Mouse (Mus musculus) embryonic facial prominence, embryonic 10.5 days (tissue): ENCODE data around the gene Chkb. TPM values are rescaled to one million over a fixed set of nuclear protein-coding genes. Genes with fewer than 3 reads are reported as not detected.
"Not testable (repeated sequence)": the region's sequence is repeated elsewhere in the genome, so short reads cannot be mapped to it uniquely, and the experiment has no call there.

ENCODE experiments used
- DNase-seq: peaks from one replicate; pipeline ENCODE4 v3.0.0-alpha.2; 2017; ENCODE audit warnings: low spot score
- H3K27ac ChIP-seq: fragments of 300-500 bp; sonication (generic); replicated peaks from 2 replicates; pipeline ENCODE4 v1.5.1; 2016; ENCODE audit warnings: mild to moderate bottlenecking
- H3K27me3 ChIP-seq: fragments of 300-500 bp; sonication (generic); replicated peaks from 2 replicates; pipeline ENCODE4 v1.6.1; 2016; ENCODE audit warnings: low read depth, mild to moderate bottlenecking; ENCODE audit not compliant: poor library complexity, severe bottlenecking
- H3K36me3 ChIP-seq: fragments of 300-500 bp; sonication (generic); replicated peaks from 2 replicates; pipeline ENCODE4 v1.6.1; 2016; ENCODE audit warnings: mild to moderate bottlenecking, moderate library complexity
- H3K4me1 ChIP-seq: fragments of 300-500 bp; sonication (generic); 2 replicates; pipeline ENCODE4 v1.6.1; 2016
- H3K4me3 ChIP-seq: fragments of 300-500 bp; sonication (generic); 2 replicates; pipeline ENCODE4 v1.5.1; 2016; ENCODE audit warnings: mild to moderate bottlenecking, moderate library complexity
- H3K9me3 ChIP-seq: fragments of 300-500 bp; sonication (generic); 2 replicates; pipeline ENCODE4 v1.6.1; 2016; ENCODE audit warnings: mild to moderate bottlenecking
- WGBS: fragments of 180-500 bp; shearing (Covaris S2); methylation state at CpG from one replicate; pipeline ENCODE4 v1.1.7; 2016; 5-methylcytosine and 5-hydroxymethylcytosine counted together
- polyA plus RNA-seq: library from polyadenylated mRNA; unstranded; fragments of >200 nt; fragmentation: Nextera tagmentation; extraction: Ambion mirVana; gene quantifications from 2 replicates; pipeline ENCODE4 v1.2.1, GENCODE M21; 2016

Gene Chkb
- polyA plus RNA-seq, 1 experiment from 2014 or later: 42.5 TPM

DNA sequence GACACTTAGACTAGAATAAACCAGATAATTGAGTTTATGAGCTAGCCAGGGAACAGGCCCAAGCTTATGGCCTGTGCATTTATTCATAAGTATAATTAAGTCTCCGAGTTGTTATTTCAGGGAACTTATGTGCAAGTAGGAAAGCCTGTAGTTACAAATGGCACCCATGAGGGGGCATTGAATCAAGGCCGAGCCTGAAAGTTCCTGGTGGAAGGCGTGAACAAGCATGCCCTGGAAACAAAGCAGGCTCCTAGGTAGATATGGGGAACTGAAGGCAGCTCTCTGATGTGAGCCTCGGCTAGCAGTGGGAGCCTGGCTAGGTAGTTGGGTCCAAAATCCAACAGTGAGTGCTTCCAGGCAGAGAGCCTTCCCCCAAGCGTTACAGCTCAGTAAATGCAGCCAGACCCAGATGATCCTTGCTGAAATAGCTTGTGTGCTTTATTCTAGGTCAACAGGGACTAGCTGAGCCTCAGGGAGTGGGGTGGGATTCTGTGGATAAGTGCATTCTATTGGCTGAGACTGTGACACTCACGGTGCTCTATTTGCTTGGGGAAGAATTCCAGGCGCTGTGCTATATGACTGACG, 12.9 kb upstream of the Chkb start:
- Histone ChIP-seq H3K27me3 (no peaks in the 10 kb centered on the region), H3K36me3 (no peaks in the 10 kb centered on the region), H3K4me1 (no peaks in the 10 kb centered on the region), H3K4me3 (no peak overlapping the region), H3K9me3 (no peaks in the 10 kb centered on the region), H3K27ac (no peak overlapping the region)
- 41% methylated on average over 8 of the region's 8 CpGs for WGBS
- DNase-seq: peak; percentile 26

- Histone ChIP-seq H3K4me1 (no peaks in the 10 kb centered on the region), H3K36me3 (no peaks in the 10 kb centered on the region), H3K4me3 (no peak overlapping the region), H3K9me3 (no peaks in the 10 kb centered on the region), H3K27me3 (no peaks in the 10 kb centered on the region), H3K27ac (no peak overlapping the region)
- no peak for DNase-seq
- WGBS: 86% methylated on average over 5 of the region's 5 CpGs
Observed at GRCm38 (mm10) chr15:89435878-89436277, 6.2 kb upstream of the Chkb start.

DNA sequence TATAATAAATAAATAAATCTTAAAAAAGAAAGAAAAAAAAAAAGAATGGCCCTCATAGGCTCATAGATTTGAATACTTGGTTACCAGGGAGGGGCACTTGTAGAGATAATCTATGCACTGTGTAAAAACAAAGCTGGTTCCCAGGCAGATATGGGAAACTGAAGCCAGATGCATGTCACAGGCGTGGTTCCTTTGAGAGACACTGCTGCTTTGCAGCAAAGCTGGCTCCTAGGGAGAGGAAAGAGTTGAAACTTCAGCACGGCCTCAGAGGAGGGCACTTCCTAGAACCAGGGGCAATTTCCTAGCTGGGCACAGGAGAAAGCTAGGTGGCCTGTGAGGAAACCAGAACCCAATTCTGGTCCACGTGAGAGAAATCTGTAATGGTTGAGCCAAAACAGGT, 4.4 kb upstream of the Chkb start:
- peaks cover 6% of the 10 kb centered on the region for H3K4me1 ChIP-seq
- no peak overlapping the region for H3K27ac ChIP-seq
- H3K36me3 ChIP-seq: no peaks in the 10 kb centered on the region
- H3K9me3 ChIP-seq: no peaks in the 10 kb centered on the region
- DNase-seq: no peak
- H3K4me3 ChIP-seq: no peak overlapping the region
- H3K27me3 ChIP-seq: no peaks in the 10 kb centered on the region
- WGBS: 65% methylated on average over 3 of the region's 3 CpGs

DNA sequence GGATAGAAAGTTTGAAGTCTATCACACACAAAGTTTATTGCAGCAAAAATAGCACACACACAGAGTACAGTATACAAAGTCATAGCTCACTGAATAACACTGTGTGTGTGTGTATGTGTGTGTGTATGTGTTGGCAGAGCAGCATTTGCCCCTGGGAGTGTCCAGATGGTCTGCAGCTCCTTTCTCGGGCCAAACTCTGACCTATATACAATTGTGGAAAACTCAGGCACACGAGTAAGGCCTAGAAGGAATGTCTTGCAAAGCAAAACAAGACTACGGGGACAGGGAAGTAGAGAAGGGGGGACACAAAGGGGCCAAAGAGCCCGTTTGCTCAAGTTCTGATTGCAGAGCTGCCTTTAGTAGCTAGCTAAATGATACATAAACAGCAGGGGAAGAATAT, 3.2 kb upstream of the Chkb start:
- no peaks in the 10 kb centered on the region for H3K9me3 ChIP-seq
- WGBS: 80% methylated on average over 4 of the region's 4 CpGs
- no peak for DNase-seq
- H3K4me3 ChIP-seq: no peak overlapping the region
- H3K27me3 ChIP-seq: no peaks in the 10 kb centered on the region
- H3K4me1 ChIP-seq: peaks cover 18% of the 10 kb centered on the region
- no peak overlapping the region for H3K27ac ChIP-seq
- H3K36me3 ChIP-seq: peaks cover 3% of the 10 kb centered on the region

DNA sequence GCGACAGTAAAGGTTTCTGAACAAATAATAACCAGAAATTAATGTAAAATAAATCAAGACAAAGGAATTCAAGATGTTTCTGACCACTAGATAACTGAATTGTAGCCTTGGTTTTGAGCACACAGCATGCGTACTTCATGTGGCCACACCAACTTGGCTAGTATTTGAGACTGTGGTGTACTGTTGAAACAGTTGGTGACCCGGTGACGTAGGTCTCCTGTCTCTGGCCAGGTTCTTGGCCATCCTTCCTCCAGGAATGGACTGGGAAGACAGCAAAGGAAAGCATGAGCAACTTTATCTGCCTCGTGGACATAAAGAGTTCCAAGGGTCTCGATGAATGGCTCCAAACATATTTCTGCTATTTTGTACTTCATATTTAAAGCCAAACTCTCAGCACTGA, 2.1 kb upstream of the Chkb start:
- no peak for DNase-seq
- no peak overlapping the region for H3K27ac ChIP-seq
- no peaks in the 10 kb centered on the region for H3K27me3 ChIP-seq
- peaks cover 19% of the 10 kb centered on the region for H3K4me1 ChIP-seq
- no peak overlapping the region for H3K4me3 ChIP-seq
- peaks cover 15% of the 10 kb centered on the region for H3K36me3 ChIP-seq
- WGBS: 94% methylated on average over 6 of the region's 6 CpGs
- H3K9me3 ChIP-seq: no peaks in the 10 kb centered on the region

GRCm38 (mm10) chr15:89431271-89431670, 1.6 kb upstream of the Chkb start:
- no peak for DNase-seq
- Histone ChIP-seq H3K4me1 (peaks cover 21% of the 10 kb centered on the region), H3K9me3 (no peaks in the 10 kb centered on the region), H3K27ac (no peak overlapping the region), H3K4me3 (no peak overlapping the region), H3K27me3 (no peaks in the 10 kb centered on the region), H3K36me3 (peaks cover 20% of the 10 kb centered on the region)
- 90% methylated on average over 3 of the region's 3 CpGs for WGBS

DNA sequence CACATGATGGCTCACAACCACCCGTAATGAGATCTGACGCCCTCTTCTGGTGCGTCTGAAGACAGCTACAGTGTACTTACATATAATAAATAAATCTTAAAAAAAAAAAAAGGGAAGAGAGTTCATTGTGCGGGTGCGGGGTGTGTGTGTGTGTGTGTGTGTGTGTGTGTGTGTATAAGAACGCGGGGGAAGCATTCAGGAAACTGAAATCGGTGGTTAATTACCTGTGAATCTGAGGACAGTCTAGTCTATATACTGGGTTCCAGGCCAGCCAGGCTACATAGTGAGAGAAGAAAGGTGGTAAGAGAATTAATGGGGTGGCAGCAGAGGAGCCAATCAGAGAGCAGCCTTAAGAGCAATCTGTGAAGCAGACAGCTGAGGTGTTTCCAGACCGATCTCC, 1.1 kb upstream of the Chkb start:
- peaks cover 25% of the 10 kb centered on the region for H3K36me3 ChIP-seq
- H3K27ac ChIP-seq, DNase-seq, H3K27me3 ChIP-seq, H3K9me3 ChIP-seq, H3K4me3 ChIP-seq: not testable (repeated sequence)
- peaks cover 26% of the 10 kb centered on the region for H3K4me1 ChIP-seq
- WGBS: 82% methylated on average over 9 of the region's 9 CpGs

DNA sequence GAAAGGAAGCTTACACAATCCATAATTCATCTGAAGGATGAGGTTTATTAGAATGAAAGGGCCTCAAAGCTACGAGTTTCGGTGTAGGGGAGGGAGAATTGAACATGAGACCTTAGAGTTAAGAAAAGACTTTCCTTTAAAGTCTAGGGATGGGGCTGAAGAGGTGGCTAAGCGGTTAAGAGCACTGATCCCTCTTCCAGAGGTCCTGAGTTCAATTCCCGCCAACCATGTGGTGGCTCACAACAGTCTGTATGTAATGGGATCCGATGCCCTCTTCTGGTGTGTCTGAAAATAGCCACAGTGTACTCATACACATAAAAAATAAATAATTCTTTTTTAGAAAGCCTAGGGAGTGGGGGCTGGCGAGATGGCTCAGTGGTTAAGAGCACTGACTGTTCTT, 633 bp upstream of the Chkb start:
- H3K4me3 ChIP-seq: peak overlapping the region; percentile 77
- no peak for DNase-seq
- H3K4me1 ChIP-seq: peaks cover 30% of the 10 kb centered on the region
- H3K27me3 ChIP-seq: no peaks in the 10 kb centered on the region
- H3K36me3 ChIP-seq: peaks cover 25% of the 10 kb centered on the region
- 50% methylated on average over 6 of the region's 6 CpGs for WGBS
- H3K9me3 ChIP-seq: no peaks in the 10 kb centered on the region
- H3K27ac ChIP-seq: peak overlapping the region; percentile 93

- no peak for DNase-seq
- H3K4me3 ChIP-seq: peak overlapping the region; percentile 77
- WGBS: 6% methylated on average over 22 of the region's 22 CpGs
- no peaks in the 10 kb centered on the region for H3K27me3 ChIP-seq
- peak overlapping the region; percentile 93 for H3K27ac ChIP-seq
- H3K4me1 ChIP-seq: peaks cover 35% of the 10 kb centered on the region
- H3K36me3 ChIP-seq: peaks cover 29% of the 10 kb centered on the region
- H3K9me3 ChIP-seq: no peaks in the 10 kb centered on the region
Observed at GRCm38 (mm10) chr15:89428821-89429351, 822 bp downstream of the Chkb start.

DNA sequence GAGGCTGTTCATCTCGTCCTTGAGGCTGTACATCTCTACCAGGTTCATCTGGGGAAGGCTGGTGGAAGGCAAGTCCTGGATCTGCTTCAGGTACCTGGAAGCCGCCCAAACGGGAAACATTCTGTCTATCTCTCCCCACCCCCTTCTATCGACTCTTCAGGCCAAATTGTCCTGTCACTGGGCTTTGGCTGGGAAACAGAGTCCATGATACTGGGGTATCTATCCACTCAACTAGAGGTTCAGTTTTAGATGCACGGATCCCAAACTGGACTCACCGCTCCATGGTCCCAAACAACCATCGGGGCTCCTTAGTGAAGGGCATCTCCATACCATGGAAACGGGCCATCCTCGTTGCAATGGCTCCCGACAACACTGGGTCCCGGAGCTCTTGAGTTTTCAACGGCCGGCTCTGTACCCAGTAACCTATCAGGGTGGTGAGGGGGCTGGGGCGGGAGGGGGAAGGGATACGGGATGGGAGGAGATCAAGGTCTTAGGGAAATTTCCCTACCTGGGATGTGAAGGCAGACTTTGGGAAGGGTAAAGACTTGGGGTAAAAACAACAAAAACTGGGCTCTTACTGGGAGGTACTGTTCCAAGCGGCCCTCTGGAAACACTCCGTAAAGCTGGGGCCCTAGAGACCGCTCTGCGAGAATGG, 1.4 kb downstream of the Chkb start:
- Histone ChIP-seq H3K36me3 (peaks cover 30% of the 10 kb centered on the region), H3K4me1 (peaks cover 35% of the 10 kb centered on the region), H3K27me3 (no peaks in the 10 kb centered on the region), H3K27ac (no peak overlapping the region), H3K9me3 (no peaks in the 10 kb centered on the region), H3K4me3 (peak overlapping the region; percentile 77)
- DNase-seq: no peak
- WGBS: 77% methylated on average over 19 of the region's 19 CpGs

GRCm38 (mm10) chr15:89426716-89427115, 3.0 kb downstream of the Chkb start:
- H3K36me3 ChIP-seq: peaks cover 37% of the 10 kb centered on the region
- H3K9me3 ChIP-seq: no peaks in the 10 kb centered on the region
- no peak overlapping the region for H3K27ac ChIP-seq
- H3K27me3 ChIP-seq: no peaks in the 10 kb centered on the region
- no peak overlapping the region for H3K4me3 ChIP-seq
- 93% methylated on average over 10 of the region's 10 CpGs for WGBS
- peaks cover 35% of the 10 kb centered on the region for H3K4me1 ChIP-seq
- DNase-seq: no peak

DNA sequence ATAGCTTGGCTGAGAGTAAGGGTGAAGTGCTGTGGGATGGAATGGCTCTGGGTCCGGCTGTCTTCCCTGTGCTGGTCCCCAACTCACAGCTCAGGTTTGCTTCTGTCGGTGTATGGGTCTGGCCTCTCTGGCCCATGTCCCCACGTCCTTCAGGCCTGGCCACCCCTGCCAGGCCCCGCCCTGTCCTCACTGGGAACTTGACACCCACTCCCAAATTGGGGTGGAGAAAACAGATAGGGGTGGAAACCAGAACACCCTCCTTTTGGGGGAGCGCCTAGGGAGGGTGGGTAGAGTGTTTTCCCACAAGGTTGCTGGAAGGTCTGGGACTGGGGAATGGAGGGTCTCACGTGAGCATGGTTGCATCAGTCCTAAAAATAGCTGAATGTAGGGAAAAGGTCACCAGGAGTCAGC, 4.0 kb downstream of the Chkb start, which contains the start of gene Cpt1b:
Cpt1b (minus strand) TSS at position 153 of the 411 bp plus-strand sequence.
- Histone ChIP-seq H3K27ac (no peak within 1 kb of the TSS; the same call in 1 of the 2 replicates), H3K36me3 (peaks cover 42% of the 10 kb centered on the region), H3K4me3 (peak within 1 kb of the TSS; percentile 38), H3K9me3 (no peaks in the 10 kb centered on the region), H3K27me3 (no peaks in the 10 kb centered on the region), H3K4me1 (peaks cover 35% of the 10 kb centered on the region)
- WGBS: 23% methylated on average over 6 of the region's 6 CpGs
- no peak for DNase-seq

- peaks cover 30% of the 10 kb centered on the region for H3K4me1 ChIP-seq
- 87% methylated on average over 8 of the region's 8 CpGs for WGBS
- no peak overlapping the region for H3K4me3 ChIP-seq
- DNase-seq: no peak
- H3K9me3 ChIP-seq: no peaks in the 10 kb centered on the region
- peaks cover 53% of the 10 kb centered on the region for H3K36me3 ChIP-seq
- no peaks in the 10 kb centered on the region for H3K27me3 ChIP-seq
- H3K27ac ChIP-seq: no peak overlapping the region
Observed at GRCm38 (mm10) chr15:89424621-89425020, 5.1 kb downstream of the Chkb start.
